Mouse (Mus musculus): ENCODE measurements at regions not wholly inside any gene's neighbourhood (a gene's known extent, or its start where the extent isn't known, plus 50 kb on each side); places are given as distances from the start of the nearest gene placed in this dataset.

- no peak for DNase-seq
Observed at GRCm38 (mm10) chr17:73052956-73053355, 54.8 kb upstream of the Lclat1 start.

DNA sequence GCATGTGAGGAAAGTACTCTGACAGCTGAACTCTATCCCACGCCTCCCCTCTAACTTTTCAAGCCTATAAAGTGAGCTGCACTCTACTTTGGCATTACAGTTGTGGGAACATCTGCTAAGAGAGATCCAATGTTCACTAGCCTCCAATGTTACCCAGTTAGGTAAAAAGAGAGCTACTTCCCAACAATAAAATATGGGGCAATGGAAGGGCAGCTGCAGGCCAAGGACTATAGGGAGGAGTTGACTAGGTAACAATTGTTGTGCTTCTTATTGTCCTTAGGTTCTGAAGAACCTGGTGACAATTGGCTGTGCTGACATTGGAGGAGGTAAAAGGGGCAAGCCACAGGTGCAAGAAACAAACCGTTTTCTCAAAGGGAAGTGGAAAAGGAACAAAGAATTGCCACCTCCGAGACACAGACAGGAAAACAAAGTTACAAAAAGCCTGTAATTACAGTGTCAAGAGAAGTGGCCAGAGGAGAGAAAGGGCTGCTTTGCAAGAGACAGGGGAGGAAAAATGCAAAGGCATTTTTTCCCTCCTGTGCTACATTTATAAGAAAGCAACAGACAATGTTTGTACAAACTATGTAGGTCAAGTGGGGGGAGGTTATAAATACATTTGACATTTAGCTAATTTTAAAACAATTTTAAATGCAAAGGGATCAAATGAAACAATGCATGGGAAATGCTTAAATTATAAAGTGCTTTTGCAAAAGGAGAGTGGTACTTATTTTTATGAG, 54.1 kb upstream of the Lclat1 start:
- DNase-seq = no peak

- DNase-seq = no peak
Observed at GRCm38 (mm10) chr17:73054226-73054625, 53.6 kb upstream of the Lclat1 start.

- no peak for DNase-seq
Observed at GRCm38 (mm10) chr17:73055197-73055596, 52.6 kb upstream of the Lclat1 start.

- no peak for DNase-seq
Observed at GRCm38 (mm10) chr17:73055611-73056010, 52.2 kb upstream of the Lclat1 start.

DNA sequence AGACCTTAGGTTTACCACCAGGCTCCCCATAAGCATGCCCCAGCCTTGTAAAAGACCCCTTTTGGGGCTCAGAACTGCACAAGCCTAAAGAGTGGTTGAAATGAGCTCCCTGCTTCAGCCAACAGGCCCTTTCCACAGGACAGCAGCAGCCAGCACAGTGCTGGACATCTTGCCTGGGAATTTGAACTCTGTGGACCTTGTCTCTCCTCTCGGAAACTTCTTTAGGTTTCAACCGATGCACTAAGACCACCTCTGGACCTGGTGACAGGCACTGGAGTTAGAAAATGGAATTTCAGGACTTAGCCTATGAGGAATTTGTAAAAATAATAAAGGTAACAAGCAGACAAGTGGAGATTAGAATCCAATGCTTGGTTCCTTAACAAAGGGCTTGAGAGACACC, 51.2 kb upstream of the Lclat1 start:
- DNase-seq = no peak
